Mouse (Mus musculus) liver, embryonic 16.5 days (tissue): Measurements from ENCODE around the gene Sppl3. TPM values are rescaled to one million over a fixed set of nuclear protein-coding genes. Genes with fewer than 3 reads are reported as not detected.

Experiments used
- ATAC-seq: fragments of 200-750 bp; cut with Nextera tagmentation; 2 replicates; pipeline ENCODE4 v1.8.0; 2017; ENCODE audit warnings: low read depth, mild to moderate bottlenecking, moderate number of reproducible peaks, moderate library complexity
- H3K27ac ChIP-seq: fragments of 300-500 bp; sonication (generic); 2 replicates; pipeline ENCODE4 v1.5.1; 2014; ENCODE audit warnings: mild to moderate bottlenecking, low read length
- H3K27me3 ChIP-seq: fragments of 300-500 bp; sonication (generic); 2 replicates; pipeline ENCODE4 v1.6.1; 2014; ENCODE audit warnings: low read depth, low read length, mixed read lengths; ENCODE audit not compliant: control insufficient read depth, insufficient read depth
- H3K36me3 ChIP-seq: fragments of 300-500 bp; sonication (generic); 2 replicates; pipeline ENCODE4 v1.6.1; 2014; ENCODE audit warnings: mild to moderate bottlenecking; ENCODE audit not compliant: control insufficient read depth, insufficient read depth
- H3K4me1 ChIP-seq: fragments of 300-500 bp; sonication (generic); 2 replicates; pipeline ENCODE4 v1.6.1; 2014; ENCODE audit warnings: low read depth, low read length, mixed read lengths; ENCODE audit not compliant: control insufficient read depth
- H3K4me2 ChIP-seq: fragments of 300-500 bp; sonication (generic); 2 replicates; pipeline ENCODE4 v1.6.1; 2014; ENCODE audit warnings: low read depth, low read length, mixed read lengths
- H3K4me3 ChIP-seq: fragments of 300-500 bp; sonication (generic); 2 replicates; pipeline ENCODE4 v1.5.1; 2014; ENCODE audit warnings: low read depth, mild to moderate bottlenecking, low read length
- H3K9ac ChIP-seq: fragments of 300-500 bp; sonication (generic); 2 replicates; pipeline ENCODE4 v1.6.1; 2014; ENCODE audit warnings: low read depth, low read length
- H3K9me3 ChIP-seq: fragments of 300-500 bp; sonication (generic); replicated peaks from 2 replicates; pipeline ENCODE4 v1.6.1; 2016; ENCODE audit warnings: low read length; ENCODE audit not compliant: control insufficient read depth
- WGBS: fragments of 180-500 bp; shearing (Covaris S2); extraction: QIAGEN DNeasy Blood & Tissue Kit; methylation state at CpG from one replicate; pipeline ENCODE4 v1.1.7; 2014; ENCODE audit not compliant: insufficient replicate concordance; 5-methylcytosine and 5-hydroxymethylcytosine counted together
- polyA plus RNA-seq: library from polyadenylated mRNA; unstranded; fragments of >200 nt; fragmentation: Nextera tagmentation; extraction: Ambion mirVana; gene quantifications from 2 replicates; pipeline ENCODE4 v1.2.1, GENCODE M21; 2015

Sppl3 gene
- polyA plus RNA-seq, 1 experiment from 2014 or later: 3.2 TPM

DNA sequence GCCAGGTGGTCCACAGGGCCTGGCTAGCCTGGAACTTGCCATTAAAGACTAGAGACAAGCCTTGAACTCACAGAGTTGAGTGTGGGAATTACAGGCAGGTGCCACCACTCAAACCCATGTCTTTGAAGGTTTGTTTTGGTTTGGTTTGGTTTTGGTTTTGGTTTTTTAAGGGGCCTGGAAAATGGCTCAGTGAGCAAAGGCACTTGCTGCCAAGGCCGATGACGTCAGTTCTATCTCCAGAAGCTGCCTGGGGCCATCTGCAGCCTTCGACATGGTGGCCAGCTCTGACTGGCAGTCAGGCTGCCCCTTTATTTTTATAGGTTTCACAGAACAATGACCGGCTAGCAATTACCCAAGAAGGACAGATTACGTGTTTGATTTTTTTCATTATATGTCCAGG is 110.0 kb downstream of the Sppl3 start:
- Histone ChIP-seq H3K4me1 (peaks cover 15% of the 10 kb centered on the region), H3K4me3 (no peak overlapping the region), H3K27me3 (no peaks in the 10 kb centered on the region), H3K27ac (no peak overlapping the region), H3K9me3 (no peaks in the 10 kb centered on the region), H3K36me3 (no peaks in the 10 kb centered on the region), H3K9ac (no peak overlapping the region), H3K4me2 (no peak overlapping the region)
- 68% methylated on average over 5 of the region's 5 CpGs for WGBS
- no peak for ATAC-seq

DNA sequence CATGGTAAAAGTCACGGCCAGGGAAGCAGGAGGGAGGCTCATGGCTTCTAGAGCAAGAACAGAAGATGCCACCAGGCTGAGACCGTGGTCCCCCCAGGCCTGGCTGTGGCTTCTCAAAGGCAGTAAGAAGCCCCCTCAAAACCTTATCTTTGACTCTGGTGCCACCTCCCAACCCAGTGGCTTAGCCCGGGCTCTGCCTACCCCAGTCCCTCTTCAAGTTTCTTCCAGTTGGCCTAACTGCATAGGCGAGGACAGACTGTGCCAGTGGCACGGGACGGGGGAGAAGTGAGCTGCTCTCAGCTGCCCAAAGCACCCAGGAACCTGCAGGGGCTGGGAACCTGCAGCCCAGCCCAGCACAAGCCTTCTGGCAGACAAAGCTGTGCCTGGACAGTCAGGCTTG is 113.8 kb downstream of the Sppl3 start:
- H3K4me2 ChIP-seq: no peak overlapping the region
- H3K4me3 ChIP-seq: no peak overlapping the region
- ATAC-seq: no peak
- no peaks in the 10 kb centered on the region for H3K9me3 ChIP-seq
- H3K9ac ChIP-seq: no peak overlapping the region
- no peaks in the 10 kb centered on the region; the same call in 1 of the 2 replicates for H3K4me1 ChIP-seq
- no peaks in the 10 kb centered on the region for H3K36me3 ChIP-seq
- no peak overlapping the region for H3K27ac ChIP-seq
- 82% methylated on average over 6 of the region's 6 CpGs for WGBS
- no peaks in the 10 kb centered on the region for H3K27me3 ChIP-seq

DNA sequence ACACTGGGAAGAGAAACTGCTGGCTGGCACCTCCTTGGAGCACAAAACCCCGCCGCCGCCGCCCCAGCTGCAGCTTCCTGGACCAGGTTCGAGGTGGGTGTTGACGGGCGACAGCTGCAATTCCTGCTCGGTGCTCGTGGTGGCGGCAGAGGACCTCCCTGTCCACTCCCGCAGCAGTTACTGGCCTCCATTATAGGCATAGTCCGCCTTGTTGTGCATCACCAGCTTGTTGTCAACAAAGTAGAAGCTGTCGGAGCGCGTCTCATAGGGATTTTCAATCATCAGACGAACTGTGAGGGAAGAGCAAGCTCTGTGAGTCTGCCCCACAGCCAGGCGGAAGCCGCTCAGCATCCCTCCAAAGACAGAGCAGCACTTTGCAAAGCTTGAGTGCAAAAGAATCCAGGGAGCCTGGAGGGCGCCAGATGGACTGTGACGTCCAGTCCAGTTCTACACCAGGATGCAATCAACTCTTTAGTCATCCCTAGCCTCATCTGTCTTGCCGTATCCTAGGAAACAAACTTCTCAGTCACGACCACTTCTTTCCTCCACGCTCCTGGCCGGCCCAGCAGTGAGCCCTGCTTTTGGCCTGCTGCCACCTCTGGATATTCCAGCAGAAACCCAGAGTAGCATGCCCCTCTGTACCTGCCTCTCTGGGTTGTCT is 114.4 kb downstream of the Sppl3 start:
- Histone ChIP-seq H3K4me3 (no peak overlapping the region), H3K27me3 (no peaks in the 10 kb centered on the region), H3K9me3 (no peaks in the 10 kb centered on the region), H3K36me3 (no peaks in the 10 kb centered on the region), H3K9ac (no peak overlapping the region), H3K4me1 (no peaks in the 10 kb centered on the region; the same call in 1 of the 2 replicates), H3K27ac (no peak overlapping the region), H3K4me2 (no peak overlapping the region)
- ATAC-seq: no peak
- WGBS: 32% methylated on average over 24 of the region's 24 CpGs

DNA sequence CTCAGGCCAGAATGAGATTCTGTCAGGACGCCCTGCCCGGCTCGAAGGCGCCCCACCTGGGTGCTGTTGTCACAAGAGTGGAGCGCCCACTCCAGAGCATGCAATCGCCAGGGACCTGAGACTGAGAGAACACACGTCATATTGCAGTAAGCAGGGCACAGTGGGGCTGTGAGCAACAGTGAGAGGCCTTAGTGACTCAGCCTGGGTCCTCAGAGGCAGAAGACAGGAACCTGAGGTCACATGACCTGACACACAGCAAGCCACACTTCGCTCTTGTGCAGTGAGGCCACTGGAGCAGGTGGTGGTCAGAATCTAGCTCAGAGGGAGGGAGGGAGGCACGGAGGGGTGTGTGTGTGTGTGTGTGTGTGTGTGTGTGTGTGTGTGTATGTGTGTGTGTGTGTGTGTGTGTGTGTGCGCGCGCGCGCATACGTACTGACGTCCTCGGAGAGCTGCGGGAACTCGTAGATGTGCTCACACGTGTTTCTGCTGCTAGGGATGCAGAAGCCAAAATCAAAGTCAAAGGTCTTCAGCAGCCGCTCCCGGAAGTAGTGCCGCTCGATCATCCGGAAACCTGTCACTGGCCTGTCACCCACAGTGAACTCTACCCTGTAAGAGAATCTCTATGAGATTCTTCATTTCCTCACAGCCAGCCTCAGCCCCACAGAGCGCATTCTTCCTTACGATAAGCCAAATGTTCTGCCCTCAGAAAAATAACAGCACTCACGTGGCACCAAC is 115.8 kb downstream of the Sppl3 start:
- Histone ChIP-seq H3K27me3 (no peaks in the 10 kb centered on the region), H3K36me3 (no peaks in the 10 kb centered on the region), H3K27ac (no peak overlapping the region), H3K4me3 (no peak overlapping the region), H3K4me1 (no peaks in the 10 kb centered on the region; the same call in 1 of the 2 replicates), H3K4me2 (no peak overlapping the region), H3K9ac (no peak overlapping the region), H3K9me3 (no peaks in the 10 kb centered on the region)
- 85% methylated on average over 28 of the region's 28 CpGs for WGBS
- no peak for ATAC-seq

DNA sequence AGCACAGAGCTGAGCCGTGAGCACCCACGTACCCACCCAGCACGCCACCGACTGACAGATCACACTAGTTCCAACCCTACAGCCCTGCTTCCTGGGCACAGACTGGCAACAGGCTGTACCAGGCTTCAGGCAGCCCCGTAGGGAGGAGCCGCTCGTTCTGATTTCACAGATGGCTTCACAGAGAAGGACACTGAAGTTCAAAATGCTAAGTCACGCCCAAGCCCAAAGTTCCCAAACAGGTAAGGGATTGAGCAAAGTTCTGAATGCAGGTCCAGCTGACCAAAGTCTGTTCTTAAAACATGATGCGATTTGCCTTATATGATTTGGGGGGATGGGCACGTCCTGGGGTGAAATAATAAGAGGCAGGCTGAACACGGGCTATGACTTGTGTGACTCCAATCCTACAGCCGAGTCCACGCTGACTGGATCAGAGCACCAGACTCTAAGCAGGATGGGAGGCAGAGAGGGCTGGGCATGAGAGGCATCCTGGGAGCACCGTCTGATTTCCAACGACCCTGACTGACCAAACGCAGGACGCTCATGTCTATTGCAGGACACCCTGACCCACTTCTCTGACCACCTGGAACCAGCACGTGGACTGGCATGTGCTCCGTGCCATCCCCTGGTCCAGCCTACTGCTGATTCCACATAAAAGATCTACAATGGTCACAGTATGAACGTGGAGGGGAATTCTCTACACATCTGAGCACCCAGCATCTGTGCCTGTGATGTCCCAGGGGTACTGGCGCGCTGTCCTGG is 116.7 kb downstream of the Sppl3 start:
- H3K4me1 ChIP-seq: no peaks in the 10 kb centered on the region
- no peak overlapping the region for H3K27ac ChIP-seq
- 84% methylated on average over 22 of the region's 22 CpGs for WGBS
- no peaks in the 10 kb centered on the region for H3K9me3 ChIP-seq
- H3K4me2 ChIP-seq: no peak overlapping the region
- H3K9ac ChIP-seq: no peak overlapping the region
- H3K36me3 ChIP-seq: no peaks in the 10 kb centered on the region
- H3K4me3 ChIP-seq: no peak overlapping the region
- no peak for ATAC-seq
- H3K27me3 ChIP-seq: no peaks in the 10 kb centered on the region

DNA sequence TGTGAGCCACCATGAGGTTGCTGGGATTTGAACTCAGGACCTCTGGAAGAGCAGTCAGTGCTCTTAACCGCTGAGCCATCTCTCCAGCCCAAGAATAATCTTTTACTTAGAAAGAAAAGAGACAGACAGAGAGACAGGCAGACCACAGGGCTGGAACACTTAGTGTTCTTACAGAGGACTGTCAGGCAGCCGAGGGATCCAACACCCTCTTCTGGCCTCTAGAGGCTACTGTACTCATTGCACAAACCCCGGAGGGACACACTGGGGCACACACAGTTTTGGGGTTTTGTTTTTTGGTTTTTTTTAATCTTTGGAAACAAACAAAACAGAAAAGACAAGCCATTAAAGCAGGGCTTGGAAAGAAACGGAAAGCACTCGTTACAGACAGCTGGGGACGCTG is 118.4 kb downstream of the Sppl3 start:
- Histone ChIP-seq H3K27ac (no peak overlapping the region), H3K4me2 (no peak overlapping the region), H3K4me1 (peaks cover 8% of the 10 kb centered on the region), H3K27me3 (no peaks in the 10 kb centered on the region), H3K9ac (no peak overlapping the region), H3K9me3 (no peaks in the 10 kb centered on the region), H3K36me3 (no peaks in the 10 kb centered on the region), H3K4me3 (no peak overlapping the region)
- WGBS: 77% methylated on average over 6 of the region's 6 CpGs
- ATAC-seq: no peak

DNA sequence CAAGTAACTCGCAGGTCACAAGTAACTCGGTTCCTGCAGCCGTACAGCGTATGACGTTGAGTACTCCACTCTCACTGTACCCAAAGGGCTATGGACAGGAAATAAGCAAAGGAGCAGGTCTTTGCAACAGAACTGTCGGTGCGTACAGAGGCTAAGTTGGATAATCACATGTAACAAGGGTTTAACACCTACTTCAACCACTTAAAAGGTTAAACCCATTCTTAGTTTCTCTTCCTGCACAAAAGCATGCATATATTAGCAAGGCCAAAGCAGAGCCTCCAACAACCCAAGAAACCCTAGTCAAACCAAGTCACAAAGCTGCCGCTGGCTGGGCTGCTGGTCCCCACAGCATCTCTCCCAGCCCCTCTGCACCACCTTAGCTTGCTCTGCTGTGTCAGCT is 121.5 kb downstream of the Sppl3 start:
- H3K27me3 ChIP-seq: no peaks in the 10 kb centered on the region; the same call in 1 of the 2 replicates
- H3K27ac ChIP-seq: no peak overlapping the region
- H3K4me3 ChIP-seq: no peak overlapping the region
- no peak overlapping the region for H3K9ac ChIP-seq
- peaks cover 8% of the 10 kb centered on the region for H3K4me1 ChIP-seq
- no peak for ATAC-seq
- no peaks in the 10 kb centered on the region for H3K36me3 ChIP-seq
- WGBS: 87% methylated on average over 8 of the region's 8 CpGs
- no peak overlapping the region for H3K4me2 ChIP-seq
- H3K9me3 ChIP-seq: no peaks in the 10 kb centered on the region

DNA sequence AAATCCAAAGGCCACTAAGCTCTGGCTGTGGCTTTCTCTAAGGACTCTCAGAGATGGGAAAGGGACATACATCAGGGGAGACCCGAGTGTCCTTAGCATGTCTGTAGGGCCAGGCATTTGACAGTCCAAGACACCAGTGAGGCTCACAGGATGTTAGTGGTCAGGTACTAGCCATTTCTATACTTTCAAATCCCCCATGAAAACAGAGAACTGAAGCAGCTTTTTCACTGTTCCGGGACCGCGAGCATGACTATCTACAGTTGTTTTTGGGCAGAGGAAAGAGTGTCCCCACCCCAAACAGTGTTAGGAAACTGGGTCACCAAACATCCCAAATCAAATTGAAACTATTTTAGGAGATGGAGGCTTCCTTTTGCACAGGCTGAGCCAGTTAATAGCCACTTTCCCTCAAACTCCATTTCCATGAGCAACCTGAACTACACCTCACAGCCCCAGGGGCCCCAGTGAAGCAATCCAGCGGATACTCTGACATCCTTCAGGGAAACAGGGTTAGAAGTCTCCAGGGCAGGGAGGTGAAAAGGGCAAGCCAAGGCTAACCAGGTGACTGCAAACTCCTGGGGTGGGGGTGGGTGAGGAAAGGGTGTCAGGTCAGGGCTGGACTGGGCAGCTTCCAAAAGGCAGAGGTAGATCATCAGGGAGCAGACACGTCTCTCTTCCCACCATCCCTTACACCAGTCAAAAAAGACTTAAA is 122.6 kb downstream of the Sppl3 start:
- 49% methylated on average over 6 of the region's 6 CpGs for WGBS
- no peak overlapping the region; the same call in 1 of the 2 replicates for H3K9ac ChIP-seq
- ATAC-seq: no peak
- H3K27me3 ChIP-seq: no peaks in the 10 kb centered on the region; the same call in none of the 2 replicates
- no peaks in the 10 kb centered on the region for H3K9me3 ChIP-seq
- H3K4me2 ChIP-seq: peak overlapping the region; percentile 93
- no peak overlapping the region for H3K27ac ChIP-seq
- peak overlapping the region; percentile 79 for H3K4me3 ChIP-seq
- peaks cover 8% of the 10 kb centered on the region for H3K4me1 ChIP-seq
- no peaks in the 10 kb centered on the region for H3K36me3 ChIP-seq
